Mouse (Mus musculus): ENCODE measurements around the gene Mypn. TPM values are rescaled to one million over a fixed set of nuclear protein-coding genes. Genes with fewer than 3 reads are reported as not detected.

Mypn gene
- 0.67 and 0.87 TPM in 2 replicates for polyA plus RNA-seq (2016; fragmentation: Nextera tagmentation; extraction: Ambion mirVana)

DNA sequence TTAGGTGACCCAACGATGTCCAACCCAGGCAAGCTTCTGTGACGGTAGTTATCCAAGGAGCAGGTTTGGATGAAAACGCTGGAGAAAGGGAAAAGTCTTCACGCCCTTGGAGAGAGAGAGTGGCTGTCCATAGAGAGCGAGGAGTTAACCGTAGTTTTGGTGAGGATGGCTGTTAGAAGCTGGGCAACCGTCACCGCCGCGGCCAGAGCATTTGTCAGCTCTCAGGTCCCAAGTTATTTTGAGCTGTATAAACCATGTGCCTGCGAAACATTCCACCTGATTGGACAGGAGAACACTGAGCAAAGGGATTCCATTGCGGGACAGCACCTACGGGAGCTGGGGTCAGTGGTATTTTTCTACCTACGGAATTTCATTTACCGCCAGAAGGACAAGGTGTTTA is at the start of gene Mypn:
Mypn (minus strand) TSS at position 225 of the 400 bp plus-strand sequence.
- no peak within 1 kb of the TSS for H3K4me3 ChIP-seq
- ATAC-seq (ENCODE audit: insufficient number of reproducible peaks, insufficient read depth, low FRiP score, low TSS enrichment), result no peak
- H3K27me3 ChIP-seq, result no peaks in the 10 kb centered on the region
- H3K9ac ChIP-seq, result no peak within 1 kb of the TSS
- no peaks in the 10 kb centered on the region for H3K9me3 ChIP-seq
- no peaks in the 10 kb centered on the region for H3K4me1 ChIP-seq
- H3K36me3 ChIP-seq, result no peaks in the 10 kb centered on the region
- no peak within 1 kb of the TSS for H3K27ac ChIP-seq
- no peak within 1 kb of the TSS for H3K4me2 ChIP-seq (replicated peaks)
- WGBS, result 88% methylated on average over 15 of the region's 15 CpGs

DNA sequence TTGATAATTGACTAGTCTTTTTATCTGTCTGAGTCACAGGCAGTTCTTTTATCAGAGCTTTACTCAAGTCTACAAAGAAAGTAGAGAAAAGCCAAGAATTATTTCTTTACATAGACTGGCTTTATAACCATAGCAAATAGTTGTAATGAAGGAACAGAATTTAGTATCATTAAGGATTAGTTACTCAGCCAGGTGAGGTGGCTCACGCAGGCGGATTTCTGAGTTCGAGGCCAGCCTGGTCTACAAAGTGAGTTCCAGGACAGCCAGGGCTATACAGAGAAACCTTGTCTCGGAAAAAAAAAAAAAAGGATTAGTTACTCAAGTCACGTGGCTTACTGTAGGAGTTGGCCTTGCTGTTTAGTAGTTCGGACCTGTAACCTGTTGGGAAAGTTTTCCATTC is 44.7 kb upstream of the Mypn start:
- H3K36me3 ChIP-seq, result peaks cover 13% of the 10 kb centered on the region
- WGBS, result 92% methylated on average over 6 of the region's 6 CpGs
- no peaks in the 10 kb centered on the region for H3K27me3 ChIP-seq
- no peak overlapping the region for H3K4me2 ChIP-seq (replicated peaks)
- no peak overlapping the region for H3K27ac ChIP-seq
- H3K9ac ChIP-seq, result no peak overlapping the region
- no peak for ATAC-seq (ENCODE audit: insufficient number of reproducible peaks, insufficient read depth, low FRiP score, low TSS enrichment)
- H3K9me3 ChIP-seq, result no peaks in the 10 kb centered on the region
- no peak overlapping the region for H3K4me3 ChIP-seq
- H3K4me1 ChIP-seq, result no peaks in the 10 kb centered on the region

DNA sequence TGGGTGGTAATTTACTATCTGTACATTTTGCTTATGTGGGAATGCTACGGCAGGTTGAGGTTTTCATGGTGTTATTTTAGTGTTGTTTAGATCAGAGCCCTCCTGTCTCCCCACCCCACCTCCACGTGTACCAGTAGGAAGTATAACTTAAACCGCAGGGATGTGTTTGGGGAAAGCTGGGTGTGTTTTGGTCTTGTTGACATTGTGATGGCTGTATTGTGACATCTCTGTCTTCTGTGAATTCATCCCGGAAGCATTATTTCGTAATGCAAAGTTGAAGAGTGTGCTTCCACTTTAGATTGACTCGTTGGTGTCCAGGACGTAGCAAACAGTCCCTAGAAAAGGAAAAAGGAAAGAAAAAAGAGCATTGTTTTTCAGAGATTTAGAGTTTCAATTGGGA is 43.7 kb upstream of the Mypn start:
- no peaks in the 10 kb centered on the region for H3K27me3 ChIP-seq
- peaks cover 5% of the 10 kb centered on the region for H3K4me1 ChIP-seq
- no peak overlapping the region for H3K4me3 ChIP-seq
- no peak for ATAC-seq (ENCODE audit: insufficient number of reproducible peaks, insufficient read depth, low FRiP score, low TSS enrichment)
- H3K27ac ChIP-seq, result no peak overlapping the region
- H3K9me3 ChIP-seq, result no peaks in the 10 kb centered on the region
- WGBS, result 82% methylated on average over 7 of the region's 7 CpGs
- no peak overlapping the region for H3K4me2 ChIP-seq (replicated peaks)
- H3K36me3 ChIP-seq, result peaks cover 6% of the 10 kb centered on the region
- H3K9ac ChIP-seq, result no peak overlapping the region

DNA sequence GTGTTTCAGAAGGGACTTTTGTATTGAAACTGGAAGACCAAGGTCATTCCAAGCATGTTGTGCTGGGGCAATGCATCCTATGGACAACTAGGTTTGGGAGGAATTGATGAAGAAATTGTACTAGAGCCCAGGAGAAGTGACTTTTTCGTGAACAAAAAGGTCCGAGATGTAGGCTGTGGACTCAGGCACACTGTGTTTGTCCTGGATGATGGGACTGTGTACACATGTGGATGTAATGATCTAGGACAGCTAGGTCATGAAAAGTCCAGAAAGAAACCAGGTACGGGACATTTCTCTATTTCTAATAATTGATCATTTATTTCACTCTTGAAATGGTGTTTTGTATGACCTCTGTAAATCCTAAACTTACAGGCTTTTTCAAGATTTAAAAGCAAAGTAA is 42.1 kb upstream of the Mypn start:
- Histone ChIP-seq H3K4me1 (peaks cover 8% of the 10 kb centered on the region), H3K27me3 (no peaks in the 10 kb centered on the region), H3K9ac (no peak overlapping the region), H3K36me3 (no peaks in the 10 kb centered on the region; the same call in none of the 2 replicates), H3K9me3 (no peaks in the 10 kb centered on the region), H3K4me3 (no peak overlapping the region), H3K27ac (no peak overlapping the region), H3K4me2 (replicated peaks) (no peak overlapping the region)
- ATAC-seq (ENCODE audit: insufficient number of reproducible peaks, insufficient read depth, low FRiP score, low TSS enrichment), result no peak
- 91% methylated on average over 3 of the region's 3 CpGs for WGBS

DNA sequence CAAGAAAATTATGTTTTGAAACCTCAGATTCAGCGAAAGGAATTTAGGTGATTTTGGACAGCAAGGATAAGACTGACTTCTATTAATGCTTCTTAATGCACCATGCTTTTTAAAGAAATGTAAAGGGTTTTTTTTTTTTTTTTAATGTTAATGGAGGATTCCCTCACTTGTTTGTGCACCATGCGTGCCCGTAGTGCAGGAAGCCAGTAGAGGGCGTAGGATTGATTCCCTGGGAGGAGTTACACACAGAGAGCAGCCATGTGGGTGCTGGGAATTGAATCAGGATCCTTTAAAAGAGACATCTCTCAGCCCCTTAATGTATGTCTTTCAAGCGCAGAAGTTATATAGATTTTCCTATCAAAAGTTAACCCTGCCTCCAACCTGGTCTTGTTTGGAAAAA is 41.0 kb upstream of the Mypn start:
- peaks cover 8% of the 10 kb centered on the region for H3K4me1 ChIP-seq
- H3K9me3 ChIP-seq, result no peaks in the 10 kb centered on the region
- ATAC-seq (ENCODE audit: insufficient number of reproducible peaks, insufficient read depth, low FRiP score, low TSS enrichment), result no peak
- H3K27ac ChIP-seq, result no peak overlapping the region
- WGBS, result 13% methylated on average over 5 of the region's 5 CpGs
- H3K27me3 ChIP-seq, result no peaks in the 10 kb centered on the region
- H3K36me3 ChIP-seq, result no peaks in the 10 kb centered on the region; the same call in 1 of the 2 replicates
- H3K9ac ChIP-seq, result peak overlapping the region; percentile 93; the same call in 1 of the 2 replicates
- H3K4me2 ChIP-seq (replicated peaks), result peak overlapping the region; percentile 64
- H3K4me3 ChIP-seq, result peak overlapping the region; percentile 94

DNA sequence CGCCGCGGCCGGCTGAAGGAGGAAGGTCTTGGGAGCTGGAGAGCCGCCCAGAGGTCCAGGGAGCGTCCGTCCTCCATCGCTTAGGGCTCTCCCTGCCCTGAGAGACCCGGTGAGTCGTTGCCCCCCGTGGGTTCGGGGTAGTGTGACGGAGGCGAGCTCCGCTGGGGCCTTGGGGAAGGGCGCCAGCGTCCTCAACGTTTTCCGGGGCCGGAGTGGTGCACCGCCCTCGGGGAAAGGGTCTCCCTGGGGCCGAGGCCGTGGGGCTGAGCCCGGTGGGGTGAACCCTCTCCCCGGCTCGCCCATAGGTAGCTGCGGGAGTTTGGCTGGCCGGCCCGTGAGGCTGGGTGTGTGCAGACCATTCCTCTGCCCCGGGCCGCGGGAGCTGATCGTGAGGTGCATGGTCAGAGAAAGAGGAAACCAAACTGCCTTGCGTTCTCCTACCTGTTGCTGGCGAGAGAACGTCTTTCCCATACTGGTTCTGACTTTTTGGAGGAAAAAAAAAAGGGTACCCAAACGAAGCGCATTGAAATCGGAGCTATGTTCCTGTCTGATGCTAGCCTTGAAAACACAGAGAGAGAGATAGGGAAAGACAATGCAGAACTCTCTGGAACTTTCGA is 40.4 kb upstream of the Mypn start:
- Histone ChIP-seq H3K36me3 (no peaks in the 10 kb centered on the region), H3K4me3 (peak overlapping the region; percentile 94), H3K4me1 (peaks cover 8% of the 10 kb centered on the region), H3K27ac (peak overlapping the region; percentile 99), H3K27me3 (no peaks in the 10 kb centered on the region), H3K9me3 (no peaks in the 10 kb centered on the region), H3K4me2 (replicated peaks) (peak overlapping the region; percentile 64), H3K9ac (peak overlapping the region; percentile 93)
- peak; percentile 84 for ATAC-seq (ENCODE audit: insufficient number of reproducible peaks, insufficient read depth, low FRiP score, low TSS enrichment)
- WGBS, result 0% methylated on average over 41 of the region's 41 CpGs

DNA sequence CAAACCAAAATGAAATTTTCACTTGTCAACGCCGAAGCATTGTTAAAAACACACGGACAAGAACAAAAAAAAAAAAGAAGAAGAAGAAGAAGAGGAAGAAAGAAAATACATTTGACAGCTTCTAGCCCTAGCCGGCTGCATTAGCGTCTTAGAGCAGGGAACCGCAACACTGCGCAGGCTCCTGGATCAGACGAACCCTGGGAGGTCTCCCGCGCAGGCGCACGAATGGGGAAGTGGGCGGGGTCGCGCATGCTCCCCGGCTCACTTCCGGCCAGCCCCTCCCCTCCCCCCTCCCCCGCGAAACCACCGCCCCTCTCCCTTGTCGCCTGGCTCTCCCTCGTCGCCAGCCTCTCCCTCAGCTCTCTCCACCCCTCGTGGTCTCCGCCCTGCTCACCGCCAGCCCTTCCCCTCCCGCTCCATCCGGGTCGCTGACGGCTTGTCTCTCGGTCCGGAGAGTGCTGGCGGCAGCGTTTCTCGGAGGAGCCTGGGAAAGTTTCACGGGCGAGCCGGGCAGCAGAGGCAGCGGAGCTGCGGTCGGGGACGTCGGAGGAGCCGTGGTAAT is 39.8 kb upstream of the Mypn start, which contains the start of gene Herc4:
Herc4 (plus strand) TSS at position 318 of the 562 bp plus-strand sequence.
- Histone ChIP-seq H3K36me3 (no peaks in the 10 kb centered on the region), H3K4me3 (peak within 1 kb of the TSS; percentile 94), H3K27me3 (no peaks in the 10 kb centered on the region), H3K9ac (peak within 1 kb of the TSS; percentile 93), H3K27ac (peak within 1 kb of the TSS; percentile 99), H3K4me1 (peaks cover 8% of the 10 kb centered on the region), H3K9me3 (no peaks in the 10 kb centered on the region), H3K4me2 (replicated peaks) (peak within 1 kb of the TSS; percentile 64)
- WGBS, result under 1% methylated on average over 44 of the region's 44 CpGs
- peak; percentile 100 for ATAC-seq (ENCODE audit: insufficient number of reproducible peaks, insufficient read depth, low FRiP score, low TSS enrichment)

DNA sequence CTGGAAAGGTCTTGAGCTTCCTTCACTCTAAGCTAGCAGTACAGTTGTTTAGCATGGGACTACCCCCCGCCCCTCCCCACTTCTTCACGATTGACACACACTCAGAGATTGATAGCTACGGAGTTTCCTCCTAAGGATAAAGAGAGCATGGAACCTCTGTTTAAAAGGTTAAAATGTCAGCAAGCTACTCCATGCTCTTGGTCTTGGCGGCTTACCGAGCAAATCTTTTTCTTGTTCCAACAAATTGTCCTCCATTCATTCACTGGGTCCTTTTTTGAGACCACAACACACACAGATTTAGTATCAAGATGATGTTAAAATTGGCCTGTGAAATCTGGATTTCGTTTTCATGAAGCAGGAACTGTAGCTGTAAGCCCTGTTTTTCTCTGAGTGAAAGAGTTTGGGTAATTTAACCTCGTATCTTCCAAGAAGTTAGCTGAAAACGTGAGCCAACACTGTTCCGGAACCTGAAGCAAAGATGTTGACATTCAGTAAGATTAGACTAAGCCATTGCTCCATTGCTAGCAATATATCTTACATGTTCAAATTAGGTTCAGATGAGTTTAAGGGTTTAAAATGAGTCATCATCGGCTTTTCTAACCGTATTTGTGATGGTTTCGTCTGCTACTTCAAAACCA is 39.2 kb upstream of the Mypn start:
- H3K4me1 ChIP-seq, result peaks cover 8% of the 10 kb centered on the region
- no peak for ATAC-seq (ENCODE audit: insufficient number of reproducible peaks, insufficient read depth, low FRiP score, low TSS enrichment)
- H3K9me3 ChIP-seq, result no peaks in the 10 kb centered on the region
- 27% methylated on average over 12 of the region's 12 CpGs for WGBS
- H3K4me3 ChIP-seq, result peak overlapping the region; percentile 94
- H3K4me2 ChIP-seq (replicated peaks), result peak overlapping the region; percentile 64
- no peaks in the 10 kb centered on the region for H3K36me3 ChIP-seq
- no peaks in the 10 kb centered on the region for H3K27me3 ChIP-seq
- H3K27ac ChIP-seq, result no peak overlapping the region
- H3K9ac ChIP-seq, result peak overlapping the region; percentile 44; the same call in 1 of the 2 replicates

DNA sequence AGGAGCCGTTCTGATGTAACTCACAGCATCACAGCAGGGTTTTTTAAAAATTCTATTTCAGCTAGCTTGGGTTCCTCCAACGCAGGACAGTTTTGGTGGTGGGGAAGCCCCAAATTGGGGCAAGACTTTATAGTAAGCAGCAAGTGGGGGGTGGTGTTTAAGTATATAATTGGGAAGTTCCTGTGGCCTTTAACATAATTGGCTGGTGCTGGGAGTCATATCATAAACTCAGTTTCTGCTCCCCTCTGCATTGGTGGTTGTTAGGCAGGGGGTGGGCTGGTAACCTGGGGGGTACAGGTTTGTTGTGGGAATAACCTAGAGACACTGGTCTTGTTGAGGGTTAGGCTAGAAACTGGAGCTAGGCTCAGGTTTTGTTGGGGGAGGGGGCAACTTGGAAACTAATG is 37.1 kb upstream of the Mypn start:
- Histone ChIP-seq H3K36me3 (no peaks in the 10 kb centered on the region), H3K4me1 (peaks cover 8% of the 10 kb centered on the region), H3K9ac (no peak overlapping the region), H3K27me3 (no peaks in the 10 kb centered on the region), H3K4me3 (no peak overlapping the region), H3K9me3 (no peaks in the 10 kb centered on the region), H3K27ac (no peak overlapping the region), H3K4me2 (replicated peaks) (no peak overlapping the region)
- no peak for ATAC-seq (ENCODE audit: insufficient number of reproducible peaks, insufficient read depth, low FRiP score, low TSS enrichment)
- 73% methylated on average over 2 of the region's 2 CpGs for WGBS

DNA sequence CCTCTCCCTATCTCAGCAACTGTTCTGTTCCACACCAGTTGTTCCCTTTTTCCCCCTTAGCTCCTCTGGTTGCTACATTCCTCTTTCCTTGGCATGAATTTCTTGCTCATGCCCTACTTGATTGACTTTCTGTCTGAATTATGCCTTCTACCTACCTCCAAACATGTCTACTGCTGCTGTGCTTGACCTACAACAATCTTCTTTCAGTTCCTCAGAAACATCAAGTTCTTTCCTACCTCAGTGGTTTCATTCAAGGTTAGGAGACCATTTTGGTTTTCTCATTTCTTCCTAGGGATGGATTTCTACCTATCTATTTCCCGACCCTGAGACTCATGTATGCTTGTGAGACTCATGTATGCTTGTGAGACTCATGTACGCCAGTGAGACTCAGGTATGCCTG is 36.1 kb upstream of the Mypn start:
- peaks cover 8% of the 10 kb centered on the region for H3K4me1 ChIP-seq
- H3K4me3 ChIP-seq, result no peak overlapping the region
- H3K27ac ChIP-seq, result no peak overlapping the region
- no peak overlapping the region for H3K9ac ChIP-seq
- 80% methylated on average over 2 of the region's 2 CpGs for WGBS
- H3K9me3 ChIP-seq, result no peaks in the 10 kb centered on the region
- ATAC-seq (ENCODE audit: insufficient number of reproducible peaks, insufficient read depth, low FRiP score, low TSS enrichment), result no peak
- H3K4me2 ChIP-seq (replicated peaks), result no peak overlapping the region
- H3K27me3 ChIP-seq, result no peaks in the 10 kb centered on the region
- H3K36me3 ChIP-seq, result no peaks in the 10 kb centered on the region

DNA sequence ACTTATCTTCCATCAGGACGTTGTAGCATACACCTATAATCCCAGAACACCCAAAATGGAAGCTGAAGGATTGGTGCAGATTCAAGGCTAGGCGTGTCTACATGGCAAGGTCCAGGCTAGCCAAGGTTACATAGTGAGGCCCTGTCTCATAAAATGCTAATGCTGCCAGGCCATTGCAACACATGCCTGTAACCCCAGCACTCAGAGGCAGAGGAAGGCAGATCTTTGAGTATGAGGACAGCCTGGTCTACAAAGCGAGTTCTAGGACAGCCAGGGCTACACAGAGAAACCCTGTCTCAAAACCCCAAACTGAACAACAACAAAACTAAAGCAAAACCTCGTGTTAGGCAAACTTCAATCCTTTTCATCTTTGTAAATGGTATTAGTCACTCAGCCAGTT is 34.3 kb upstream of the Mypn start:
- Histone ChIP-seq H3K9ac (no peak overlapping the region), H3K36me3 (no peaks in the 10 kb centered on the region), H3K4me1 (peaks cover 8% of the 10 kb centered on the region), H3K4me2 (replicated peaks) (no peak overlapping the region), H3K9me3 (no peaks in the 10 kb centered on the region), H3K27me3 (no peaks in the 10 kb centered on the region), H3K27ac (no peak overlapping the region), H3K4me3 (no peak overlapping the region)
- 76% methylated on average over 4 of the region's 4 CpGs for WGBS
- ATAC-seq (ENCODE audit: insufficient number of reproducible peaks, insufficient read depth, low FRiP score, low TSS enrichment), result no peak

DNA sequence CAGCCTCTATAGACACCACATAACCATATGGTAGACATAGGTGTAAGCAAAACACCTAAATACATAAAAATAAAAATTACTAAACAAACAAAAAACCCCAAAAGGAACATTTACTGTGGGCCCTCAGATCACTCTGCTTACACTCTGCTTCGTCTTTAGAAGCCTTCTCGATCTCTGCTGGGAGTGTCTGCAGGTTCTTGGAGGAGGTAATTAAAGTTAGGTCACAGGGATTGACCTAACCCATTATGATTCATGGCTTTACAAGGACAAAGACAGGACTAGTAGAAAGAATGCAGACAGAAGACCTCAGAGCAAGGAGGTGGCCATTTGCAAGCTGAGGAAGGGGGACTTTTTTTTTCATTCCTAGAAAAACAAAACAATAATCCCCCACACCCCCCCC is 33.5 kb upstream of the Mypn start:
- no peak for ATAC-seq (ENCODE audit: insufficient number of reproducible peaks, insufficient read depth, low FRiP score, low TSS enrichment)

More for the DNA sequence above, 33.5 kb upstream of the Mypn start:
- 79% methylated on average over 2 of the region's 2 CpGs for WGBS
- Histone ChIP-seq H3K4me3 (no peak overlapping the region), H3K4me2 (replicated peaks) (no peak overlapping the region), H3K9me3 (no peaks in the 10 kb centered on the region), H3K27me3 (no peaks in the 10 kb centered on the region), H3K4me1 (peaks cover under 1% of the 10 kb centered on the region), H3K27ac (no peak overlapping the region), H3K9ac (no peak overlapping the region), H3K36me3 (no peaks in the 10 kb centered on the region)

All from embryonic facial prominence, embryonic 12.5 days (tissue).